Mouse (Mus musculus): ENCODE measurements around the gene Gm11397. TPM values are rescaled to one million over a fixed set of nuclear protein-coding genes. Genes with fewer than 3 reads are reported as not detected.

Gene Gm11397
- total RNA-seq (2023), result not detected

GRCm38 (mm10) chr13:33395461-33395860 is at the start of gene Gm11397:
Gene Gm11397, plus strand, starts transcription at chr13:33395761.

Other genes with a start within 250 kb of the Gm11397 start
- not detected for gene Serpinb9c, start 236.0 kb upstream of the Gm11397 start, total RNA-seq (2023)
- gene Serpinb9d, start 202.8 kb upstream of the Gm11397 start, total RNA-seq (2023), result not detected
- gene Serpinb9e, start 146.1 kb upstream of the Gm11397 start, total RNA-seq (2023), result not detected
- gene Serpinb9f, start 71.7 kb upstream of the Gm11397 start, total RNA-seq (2023), result not detected
- not detected for gene Serpinb9g, start 89.0 kb downstream of the Gm11397 start, total RNA-seq (2023)